Mouse (Mus musculus) mouse embryonic stem cell (cell line): ENCODE measurements at regions not wholly inside any gene's neighbourhood (a gene's known extent, or its start where the extent isn't known, plus 50 kb on each side); places are given as distances from the start of the nearest gene placed in this dataset.
"Not testable (repeated sequence)": the region's sequence is repeated elsewhere in the genome, so short reads cannot be mapped to it uniquely, and the experiment has no call there.

Experiments
- in situ Hi-C, 2 experiments: fragments of 300-500 bp; cut with MboI; formaldehyde crosslinking; loops; 1 replicate in 1 of 2; 3 replicates in 1 of 2; pipeline ENCODE4 v1.14.3; 2019 to 2020; ENCODE audit warnings: low sequenced_read_pairs in 2 of 2, low pct_unique_long_range_greater_than_20kb in 1 of 2, mixed read lengths in 1 of 2; ENCODE audit not compliant: unreplicated experiment in 1 of 2

DNA sequence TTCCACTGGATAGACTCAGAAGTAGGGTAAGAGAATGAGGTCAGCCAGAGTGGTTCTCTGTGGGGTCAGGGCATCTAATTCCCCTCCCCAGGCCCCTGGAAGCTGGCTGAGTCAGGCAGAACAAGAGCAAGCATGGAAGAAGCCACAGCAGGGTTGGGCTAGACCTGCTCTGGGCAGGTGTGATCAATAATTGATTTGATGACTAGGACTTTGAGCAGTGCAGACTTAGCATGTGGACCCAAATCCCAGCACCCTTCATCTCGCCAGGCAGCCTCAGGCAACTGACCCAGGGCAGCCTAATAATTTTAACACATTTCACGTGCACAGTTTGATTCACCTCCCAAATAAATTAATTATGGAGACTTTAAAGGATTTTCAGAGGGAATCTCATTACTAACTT lies 67.2 kb downstream of the Qdpr start:
- in situ Hi-C loops = no loop called here

DNA sequence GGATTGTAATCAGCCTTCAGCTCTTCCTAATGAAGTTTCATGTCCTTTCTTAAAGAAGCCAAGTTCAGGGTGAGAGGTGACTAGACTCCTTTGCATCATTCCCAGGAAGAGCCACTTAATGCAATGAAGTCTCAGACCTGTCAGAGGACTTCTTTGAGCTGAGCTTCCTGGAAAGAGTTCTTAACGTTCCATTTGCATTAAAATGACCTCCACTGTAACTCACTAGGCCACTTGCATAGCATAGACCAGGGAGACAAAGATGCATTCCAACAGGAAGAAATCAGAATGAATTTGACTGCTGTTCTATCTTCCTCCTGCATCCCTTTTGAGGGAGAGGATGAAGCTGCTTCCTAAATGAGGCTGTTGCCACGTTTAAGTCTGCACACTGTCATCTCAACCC lies 71.5 kb downstream of the Qdpr start:
- in situ Hi-C loops = no loop called here

DNA sequence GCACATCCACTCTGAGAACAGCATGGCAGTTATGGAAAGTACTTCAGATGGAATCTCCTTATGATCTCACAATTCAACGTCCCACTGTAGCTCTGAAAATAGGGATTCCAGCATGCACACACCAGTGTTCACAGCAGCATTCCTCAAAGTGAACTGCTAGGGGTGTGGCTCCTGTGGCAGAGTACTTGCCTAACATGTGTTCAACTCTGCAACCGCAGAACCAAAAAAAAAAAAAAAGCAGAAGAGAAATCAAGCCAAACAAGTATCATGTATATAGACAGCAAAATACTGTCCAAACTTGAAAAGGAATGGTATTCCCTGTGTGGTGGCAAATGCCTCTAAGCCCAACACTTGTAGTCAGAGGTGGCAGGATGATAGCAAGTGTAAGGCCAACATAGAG lies 77.0 kb downstream of the Qdpr start:
- in situ Hi-C loops = no loop called here

DNA sequence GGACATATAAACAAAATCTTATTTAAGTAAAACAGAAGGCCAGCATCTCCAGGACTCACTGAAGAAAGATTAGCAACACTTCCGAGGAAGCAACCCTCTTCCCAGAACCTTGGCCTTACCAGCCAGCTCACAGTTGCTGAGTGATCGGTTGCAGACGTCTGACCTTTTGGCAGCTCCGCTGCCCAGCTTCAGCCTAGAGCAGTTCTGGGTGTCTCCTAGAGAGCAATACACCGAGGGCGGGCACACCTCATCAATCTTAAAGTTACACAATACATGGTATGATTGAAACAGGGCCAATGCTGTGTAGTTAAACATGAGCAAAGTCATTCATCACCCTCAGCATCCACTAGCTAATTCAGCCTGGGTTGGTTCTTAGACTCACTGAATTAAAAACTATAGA lies 81.6 kb downstream of the Qdpr start:
- in situ Hi-C loops = no loop called here

DNA sequence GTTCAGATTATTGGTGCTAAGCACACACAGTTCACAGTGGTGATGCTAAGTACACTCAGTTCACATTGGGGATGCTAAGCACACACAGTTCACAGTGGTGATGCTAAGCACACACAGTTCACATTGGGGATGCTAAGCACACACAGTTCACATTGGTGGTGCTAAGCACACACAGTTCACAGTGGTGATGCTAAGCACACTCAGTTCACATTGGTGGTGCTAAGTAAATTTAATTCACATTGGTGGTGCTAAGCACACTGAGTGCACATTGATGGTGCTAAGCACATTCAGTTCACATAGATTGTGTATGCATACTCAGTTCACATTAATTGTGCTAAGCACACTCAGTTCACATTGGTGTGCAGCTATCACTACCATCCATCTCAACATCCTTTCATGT lies 89.8 kb downstream of the Qdpr start:
- in situ Hi-C loops = no loop called here

DNA sequence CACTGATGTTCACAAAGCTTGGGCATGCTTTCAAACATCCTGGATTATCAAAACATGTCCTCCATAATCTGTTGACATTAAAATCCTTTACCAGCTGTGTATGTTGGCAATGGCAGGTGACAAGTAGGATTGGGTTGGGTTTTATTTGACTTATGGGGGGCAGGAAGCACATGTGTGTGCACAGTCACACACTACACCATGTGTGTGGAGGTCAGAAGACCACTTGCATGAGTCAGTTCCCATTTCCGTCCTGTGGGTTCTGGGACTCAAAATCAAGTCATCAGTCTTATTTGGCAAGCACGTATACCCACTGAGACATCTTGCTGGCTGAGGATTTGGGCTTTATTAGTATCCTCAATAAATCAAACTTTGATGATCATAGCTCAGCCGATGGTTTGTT lies 109.6 kb downstream of the Qdpr start:
- in situ Hi-C loops = no loop called here

DNA sequence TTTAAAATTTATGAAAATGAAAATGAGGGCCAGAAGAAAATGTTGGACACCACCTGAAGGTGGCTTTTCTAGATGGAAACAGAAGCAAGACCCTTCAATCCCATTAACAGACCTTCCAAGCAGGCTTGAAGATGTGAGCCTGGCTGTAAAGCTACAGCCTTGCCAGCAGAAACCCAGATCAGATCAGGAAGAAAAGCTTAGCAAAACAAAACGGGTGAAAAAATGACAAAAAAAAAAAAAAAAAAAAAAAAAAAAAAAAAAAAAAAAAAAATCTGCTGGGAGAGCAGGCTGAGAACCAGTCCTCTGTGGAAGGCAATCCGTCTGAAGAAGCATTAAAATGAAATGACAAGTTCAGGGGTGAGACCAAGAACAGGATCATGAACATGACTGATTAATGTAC lies 113.2 kb downstream of the Qdpr start:
- in situ Hi-C loops = no loop called here

DNA sequence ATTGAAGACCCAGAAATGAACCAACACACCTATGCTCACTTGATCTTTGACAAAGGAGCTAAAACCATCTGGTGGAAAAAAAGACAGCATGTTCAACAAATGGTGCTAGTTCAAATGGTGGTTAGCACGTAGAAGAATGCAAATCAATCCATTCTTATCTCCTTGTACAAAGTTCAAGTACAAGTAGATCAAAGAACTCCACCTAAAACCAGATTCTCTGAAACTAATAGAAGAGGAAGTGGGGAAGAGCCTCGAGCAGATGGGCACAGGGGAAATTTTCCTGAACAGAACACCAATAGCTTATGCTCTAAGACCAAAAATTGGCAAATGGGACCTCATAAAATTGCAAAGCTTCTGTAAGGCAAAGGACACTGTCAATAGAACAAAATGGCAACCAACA lies 125.6 kb downstream of the Qdpr start:
- in situ Hi-C loops = not testable (repeated sequence)

DNA sequence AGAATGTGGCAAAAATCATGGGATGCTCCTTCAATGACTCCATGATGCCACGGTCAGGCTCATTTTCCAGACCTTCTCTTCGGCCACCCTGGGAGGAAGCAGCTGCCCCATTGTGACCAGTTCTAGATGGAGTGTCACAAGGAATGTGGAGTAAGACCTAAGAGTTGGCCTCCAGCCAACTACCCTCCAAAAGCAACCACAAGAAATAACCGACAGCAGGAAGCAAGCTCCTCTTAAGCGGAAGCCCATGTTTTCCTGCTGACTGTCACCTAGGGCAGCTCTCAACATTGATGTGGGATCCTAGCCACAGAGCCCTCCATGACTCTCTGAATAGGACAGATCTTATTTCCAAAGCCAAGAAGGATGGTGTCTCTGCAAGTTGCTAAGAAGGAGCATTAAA lies 126.5 kb downstream of the Qdpr start:
- in situ Hi-C loops = no loop called here

DNA sequence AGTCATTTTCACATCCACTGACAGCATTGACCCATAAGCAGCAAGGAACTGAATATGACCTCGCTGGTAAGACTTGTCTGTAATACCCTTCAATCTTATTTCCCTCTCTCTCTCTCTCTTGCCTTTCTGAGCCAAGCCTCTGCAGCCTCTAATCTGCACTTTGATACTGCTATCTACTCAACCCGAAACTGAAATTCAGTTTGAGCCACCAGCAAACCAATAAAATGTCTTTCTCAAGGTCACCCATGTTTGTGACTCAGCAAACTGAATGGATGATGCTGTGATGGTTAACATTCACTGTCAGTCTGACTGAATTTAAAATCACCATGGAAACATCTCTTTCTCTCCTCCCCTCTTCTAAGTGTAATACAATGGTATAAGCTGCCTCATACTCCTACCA lies 132.0 kb downstream of the Qdpr start:
- in situ Hi-C loops = no loop called here

DNA sequence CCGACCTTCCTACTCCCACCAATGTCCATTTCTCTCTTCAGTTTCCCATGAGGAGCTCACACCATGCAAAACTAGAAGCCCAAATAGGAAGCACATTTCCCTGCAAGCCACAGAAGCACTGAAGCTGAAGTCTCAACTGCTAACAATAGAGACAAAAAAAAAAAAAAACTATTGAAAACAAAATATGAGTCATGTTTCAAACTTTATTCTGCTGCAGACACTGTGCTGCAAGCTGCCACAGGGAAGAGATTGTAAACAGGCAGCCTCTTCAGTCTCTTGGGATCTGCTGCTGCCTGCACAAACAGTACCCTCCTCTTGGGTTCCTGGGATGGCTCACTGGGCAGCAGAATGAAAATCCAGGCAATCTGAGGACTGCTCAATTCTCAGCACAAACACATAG lies 148.9 kb downstream of the Qdpr start:
- in situ Hi-C loops = no loop called here

DNA sequence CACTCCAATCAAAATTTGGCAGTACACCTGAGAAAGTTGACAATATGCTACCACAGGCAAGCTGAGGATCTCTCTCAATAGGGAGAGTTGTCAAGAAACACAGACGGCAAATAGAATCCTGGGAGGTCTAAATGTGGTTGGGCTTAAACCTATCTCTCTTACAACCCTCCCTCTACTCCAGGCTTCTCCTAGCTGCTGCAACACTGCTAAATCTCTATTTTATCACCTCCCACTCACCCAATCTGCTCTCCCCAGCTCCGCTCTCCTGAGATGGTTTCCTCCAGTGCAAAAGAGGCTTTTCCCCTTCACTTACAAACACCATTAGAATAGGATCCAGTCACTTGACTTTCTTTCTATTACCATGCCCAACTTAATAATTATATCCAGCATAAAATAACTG lies 151.2 kb downstream of the Qdpr start:
- in situ Hi-C loops = loop anchor here in 1 of 2 experiments (25.0 kb wide), 1 partner anchor 1012 kb away; no protein-coding TSS in a partner anchor

DNA sequence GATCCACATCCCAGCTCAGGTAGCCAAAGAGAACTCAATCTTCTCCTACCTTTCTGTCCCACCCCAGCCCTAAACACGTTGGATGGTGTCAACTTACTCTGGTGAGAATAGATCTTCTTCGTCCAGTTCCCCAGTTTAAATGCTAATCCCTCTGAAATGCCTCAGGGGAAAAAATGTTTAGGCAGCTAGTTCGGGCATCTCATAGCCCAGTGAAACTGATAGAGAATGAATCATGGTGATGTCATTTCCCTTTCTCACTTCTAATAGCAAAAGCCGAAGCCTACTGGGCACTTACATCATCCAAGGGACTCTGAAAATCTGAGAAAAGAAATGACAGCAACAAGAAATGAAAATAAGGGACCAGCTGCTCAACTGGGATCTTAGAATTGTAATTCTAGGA lies 154.9 kb downstream of the Qdpr start:
- in situ Hi-C loops = loop anchor here in 1 of 2 experiments (25.0 kb wide), 1 partner anchor 1008 kb away; no protein-coding TSS in a partner anchor

DNA sequence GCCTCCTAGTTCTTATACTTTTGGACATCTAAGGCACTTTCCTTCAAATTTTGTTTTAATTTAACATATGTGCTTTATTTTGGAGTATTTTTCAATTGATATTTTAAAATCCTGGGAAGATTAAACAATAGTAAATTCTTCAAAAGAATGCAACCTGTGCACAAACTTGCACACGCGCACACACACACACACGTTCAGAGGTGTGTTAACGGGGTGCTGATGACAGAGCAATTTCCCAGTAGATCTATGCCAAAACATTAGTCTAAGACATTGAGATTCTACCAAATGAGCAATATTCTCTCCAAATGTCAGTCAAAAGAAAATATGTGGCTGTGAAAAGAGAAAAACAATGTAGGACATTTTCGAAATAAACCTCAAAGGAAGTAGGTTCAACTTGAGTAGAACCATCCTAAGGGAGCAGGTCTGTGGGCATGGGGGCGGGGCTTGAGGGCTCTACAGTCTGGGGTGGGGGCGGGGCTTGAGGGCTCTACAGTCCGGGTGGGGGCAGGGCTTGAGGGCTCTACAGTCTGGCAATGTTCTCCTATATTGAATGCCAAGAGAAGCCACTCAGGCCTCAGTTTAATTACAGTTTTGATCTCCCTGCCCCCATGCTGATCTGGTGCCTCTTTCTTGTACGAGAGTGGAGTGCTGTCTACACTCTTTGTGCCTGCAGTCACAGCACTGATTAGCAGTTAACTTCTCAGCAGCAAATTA lies 157.0 kb downstream of the Qdpr start:
- in situ Hi-C loops = loop anchor here in 1 of 2 experiments (25.0 kb wide), 1 partner anchor 1006 kb away; no protein-coding TSS in a partner anchor

DNA sequence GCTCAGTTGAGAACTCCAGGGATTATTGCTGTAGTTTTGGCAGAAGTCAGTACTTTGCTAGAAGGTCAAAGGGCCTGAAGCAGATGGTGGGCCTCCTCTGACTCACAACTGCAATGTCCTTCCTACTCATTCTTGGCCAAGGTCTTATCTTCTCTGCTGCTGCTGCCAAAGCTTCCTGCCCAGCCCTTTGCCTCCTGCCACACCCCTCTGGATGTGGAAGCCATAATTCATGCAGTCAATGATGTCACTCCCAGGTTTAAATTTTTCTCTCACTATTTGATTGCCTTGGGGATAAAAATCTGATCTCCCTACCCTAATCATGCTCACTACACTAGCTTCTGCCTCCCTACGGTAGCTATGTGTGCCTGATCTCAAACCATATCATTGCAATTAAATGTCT lies 157.7 kb downstream of the Qdpr start:
- in situ Hi-C loops = loop anchor here in 1 of 2 experiments (25.0 kb wide), 1 partner anchor 1005 kb away; no protein-coding TSS in a partner anchor

DNA sequence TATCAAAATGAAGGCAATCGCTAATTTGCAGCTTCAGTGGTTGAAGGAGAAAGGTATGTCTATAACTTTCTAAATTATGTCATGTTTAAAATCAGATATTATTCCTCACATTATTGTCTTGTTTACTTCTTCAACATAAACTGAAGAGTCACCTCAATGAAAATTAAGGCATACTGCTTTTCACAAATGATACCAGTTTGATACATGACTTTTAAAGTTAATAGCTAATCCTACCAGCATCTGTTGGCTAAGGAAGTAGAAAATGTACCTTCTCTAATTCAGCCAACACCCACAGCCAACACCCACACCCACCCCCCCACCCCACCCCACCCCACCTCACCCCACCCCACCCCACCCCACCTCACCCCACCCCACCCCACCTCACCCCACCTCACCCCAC lies 158.3 kb downstream of the Qdpr start:
- in situ Hi-C loops = loop anchor here in 1 of 2 experiments (25.0 kb wide), 1 partner anchor 1004 kb away; no protein-coding TSS in a partner anchor

DNA sequence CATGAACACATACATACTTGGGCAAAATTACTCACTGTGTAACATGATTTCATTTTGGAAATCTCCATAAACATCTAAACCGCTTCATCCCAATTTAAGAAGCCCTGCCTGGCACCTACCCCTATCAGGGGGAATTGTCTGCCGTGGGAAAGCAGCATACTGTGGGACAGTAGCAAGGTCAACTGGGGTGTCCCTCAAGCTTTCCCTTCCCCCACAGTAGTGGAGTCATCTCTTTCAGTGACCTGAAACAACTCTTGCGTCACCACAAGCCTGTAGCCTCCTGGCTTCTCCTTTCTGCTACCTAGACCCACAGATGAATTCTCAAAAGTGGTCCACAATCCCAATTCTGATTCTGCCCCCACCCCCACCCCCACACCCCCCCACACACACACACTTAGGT lies 158.8 kb downstream of the Qdpr start:
- in situ Hi-C loops = loop anchor here in 1 of 2 experiments (25.0 kb wide), 1 partner anchor 1004 kb away; no protein-coding TSS in a partner anchor

DNA sequence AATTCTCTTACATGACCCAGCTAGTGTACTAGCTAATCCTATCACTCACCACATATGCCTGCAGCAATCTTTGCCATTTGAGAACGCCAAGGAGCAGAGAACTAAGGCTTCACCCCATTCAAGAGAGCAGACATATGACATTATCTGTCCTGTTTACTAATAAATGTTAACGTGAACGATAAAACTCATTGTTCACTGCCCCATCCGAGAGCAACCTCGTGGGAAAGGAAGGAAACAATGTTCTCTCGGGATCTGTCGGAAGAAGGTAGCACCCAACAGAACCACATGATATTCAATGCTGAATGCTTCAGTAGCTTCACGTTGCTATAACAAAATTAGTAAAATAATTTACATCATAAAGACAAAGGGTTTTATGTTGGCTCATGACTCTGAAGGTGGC lies 163.6 kb downstream of the Qdpr start:
- in situ Hi-C loops = loop anchor here in 1 of 2 experiments (25.0 kb wide), 1 partner anchor 999 kb away; no protein-coding TSS in a partner anchor

DNA sequence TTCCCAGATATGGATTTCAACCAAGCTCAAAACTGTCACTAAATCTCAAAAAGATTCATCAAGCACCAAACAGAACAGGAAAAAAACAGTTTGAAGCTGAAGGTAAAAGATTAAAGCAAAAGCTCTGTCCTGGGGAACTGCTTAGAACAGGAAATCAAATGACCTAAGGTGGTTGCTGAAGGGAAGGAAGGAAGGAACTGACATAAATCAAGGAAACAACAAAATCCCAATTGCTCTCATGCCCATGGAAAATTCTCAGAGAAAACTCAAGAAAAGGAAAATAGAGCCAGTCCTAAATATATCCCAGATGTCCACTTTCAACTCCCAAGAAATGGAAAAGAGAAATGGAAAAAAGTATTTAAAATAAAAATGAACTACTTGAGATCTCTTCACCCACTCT lies 165.4 kb downstream of the Qdpr start:
- in situ Hi-C loops = loop anchor here in 1 of 2 experiments (25.0 kb wide), 1 partner anchor 997 kb away; no protein-coding TSS in a partner anchor

DNA sequence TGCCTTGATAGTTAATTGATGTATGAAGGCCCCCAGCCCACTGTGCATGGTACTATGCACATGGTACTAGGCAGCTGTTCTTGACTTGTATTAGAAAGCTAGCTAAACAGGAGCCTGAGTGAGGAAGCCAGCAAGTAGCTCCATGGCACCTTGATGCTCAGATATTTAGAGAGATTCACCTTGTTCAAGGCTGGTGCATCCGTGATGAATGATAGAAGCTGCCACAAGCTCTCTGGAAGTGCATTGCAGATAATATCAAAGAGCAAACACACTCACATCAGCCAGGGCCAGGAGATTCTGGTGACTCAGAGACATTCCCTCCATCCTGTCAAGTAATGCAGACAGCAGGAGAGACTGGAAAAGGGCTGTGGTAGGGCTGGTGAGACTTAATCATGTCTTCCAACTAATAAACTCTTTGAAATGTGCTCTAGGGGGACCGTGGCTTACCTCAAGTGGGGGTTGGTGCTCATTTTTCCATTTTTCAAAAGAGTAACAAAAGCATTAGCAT lies 166.1 kb downstream of the Qdpr start:
- in situ Hi-C loops = loop anchor here in 1 of 2 experiments (25.0 kb wide), 1 partner anchor 997 kb away; no protein-coding TSS in a partner anchor
